Mouse (Mus musculus) kidney, postnatal 36 days (tissue): ENCODE measurements around the gene Cit.
"Not testable (repeated sequence)": the region's sequence is repeated elsewhere in the genome, so short reads cannot be mapped to it uniquely, and the experiment has no call there.

ENCODE experiments used
- DNase-seq, 2 experiments: peaks; one replicate each; pipeline ENCODE4 v3.0.0; 2021 to 2022; ENCODE audit warnings: mixed read lengths in 2 of 2

Gene Cit

DNA sequence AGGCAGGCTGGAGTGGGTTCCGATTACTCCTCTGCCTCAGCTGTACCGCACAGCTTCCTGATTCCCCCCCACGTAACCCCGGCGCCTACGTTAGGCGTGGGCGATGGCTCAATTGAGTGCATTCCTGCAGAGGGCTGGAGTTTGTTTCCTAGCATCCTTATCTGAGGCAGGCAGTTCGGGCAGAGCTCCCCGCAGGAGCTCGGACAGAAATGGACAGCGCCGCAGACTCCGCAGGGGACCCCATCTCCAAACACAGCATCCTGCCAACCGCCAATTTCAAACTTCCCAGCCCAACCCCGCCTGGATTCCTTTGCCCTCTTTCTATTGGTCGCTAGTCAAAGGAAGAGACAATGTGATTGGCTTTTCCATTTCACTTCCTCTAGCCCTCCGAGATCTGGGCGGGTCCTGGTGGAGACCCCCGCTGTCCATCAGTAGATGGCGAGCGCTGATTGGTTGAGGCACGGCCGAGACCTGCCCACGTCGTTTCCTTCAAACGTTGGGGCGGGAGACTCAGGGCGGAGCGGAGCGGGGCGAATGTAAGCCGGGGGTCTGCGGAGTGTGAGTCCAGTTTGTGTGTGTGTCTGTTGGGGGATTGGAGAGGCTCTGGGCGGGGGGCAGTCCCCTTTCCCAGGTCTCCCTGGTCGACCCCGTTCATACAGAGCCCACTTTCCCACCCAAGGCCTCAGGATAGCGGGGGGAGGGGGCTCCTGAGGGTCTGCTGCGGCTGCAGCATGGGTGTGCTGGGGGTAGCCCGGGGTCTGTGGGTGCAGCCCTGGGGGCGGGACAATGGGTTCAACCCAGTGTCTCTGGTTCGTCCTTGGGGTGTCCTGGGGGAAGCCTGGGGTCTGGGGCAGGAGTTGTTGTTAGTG, at the start of gene Cit:
TSS of gene Cit (plus strand) at position 513 of the 869 bp plus-strand sequence.
- peak; percentile 90 to 92 for DNase-seq

GRCm38 (mm10) chr5:115799016-115799894, 45.8 kb upstream of the Cit start:
- DNase-seq: peak; percentile 19 to 25

DNA sequence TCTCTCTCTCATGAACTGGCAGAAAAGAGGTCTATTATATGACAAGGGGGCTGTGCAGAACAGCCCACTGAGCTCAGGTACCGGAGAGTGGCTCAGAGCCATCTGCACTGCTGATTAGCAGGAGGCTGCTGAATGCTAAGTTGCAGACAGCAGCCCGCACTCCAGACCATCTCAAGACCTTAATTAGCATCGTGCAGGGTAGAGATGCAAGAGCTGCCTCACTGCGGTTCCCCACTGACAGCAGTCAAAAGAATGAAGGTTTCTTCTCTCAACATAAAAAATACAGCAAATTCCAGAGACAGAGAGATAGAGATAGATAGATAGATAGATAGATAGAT, 45.2 kb upstream of the Cit start:
- peak in 1 of 2 experiments; percentile 8 for DNase-seq

DNA sequence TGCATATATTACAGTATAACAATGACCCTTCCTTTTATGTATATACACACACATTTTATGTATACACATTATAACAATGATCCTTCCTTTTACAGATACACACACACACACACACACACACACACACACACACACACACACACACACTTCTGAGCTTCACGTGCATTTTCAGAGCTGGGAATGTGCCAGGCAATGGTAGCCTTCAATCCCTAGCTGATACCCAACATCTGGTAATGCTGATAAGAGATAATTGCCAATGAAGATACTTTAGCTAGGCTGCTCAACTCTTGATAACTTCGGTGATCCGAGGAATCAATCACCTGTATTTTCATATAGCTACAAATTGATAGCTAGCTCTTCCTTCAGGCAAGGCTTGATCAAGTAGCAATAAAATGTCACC, 32.8 kb upstream of the Cit start:
- DNase-seq: no peak

GRCm38 (mm10) chr5:115817022-115817421, 28.1 kb upstream of the Cit start:
- DNase-seq: no peak

DNA sequence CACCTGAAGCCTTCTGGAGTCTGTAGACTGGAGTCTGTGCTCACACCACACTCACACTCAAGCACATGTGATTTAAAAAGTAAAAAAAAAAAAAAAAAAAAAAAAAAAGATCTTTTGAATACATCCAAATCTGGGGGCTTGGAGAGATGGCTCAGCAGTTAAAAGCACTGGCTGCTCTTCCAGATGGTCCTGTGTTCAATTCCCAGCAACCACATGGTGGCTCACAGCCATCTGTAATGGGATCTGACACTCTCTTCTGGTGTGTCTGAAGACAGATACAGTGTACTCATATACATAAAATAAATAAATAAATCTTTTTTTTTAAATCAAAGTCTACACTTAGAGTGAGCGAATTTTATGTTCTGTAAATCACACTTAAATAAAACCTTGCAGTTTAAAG, 27.4 kb upstream of the Cit start:
- not testable (repeated sequence) for DNase-seq

- DNase-seq: no peak
Measured at GRCm38 (mm10) chr5:115819966-115820365, 25.1 kb upstream of the Cit start.

GRCm38 (mm10) chr5:115821200-115821599, 23.9 kb upstream of the Cit start:
- no peak for DNase-seq

- DNase-seq: no peak
Measured at GRCm38 (mm10) chr5:115821910-115822309, 23.2 kb upstream of the Cit start.

- DNase-seq: no peak
Measured at GRCm38 (mm10) chr5:115832754-115833153, 12.3 kb upstream of the Cit start.

DNA sequence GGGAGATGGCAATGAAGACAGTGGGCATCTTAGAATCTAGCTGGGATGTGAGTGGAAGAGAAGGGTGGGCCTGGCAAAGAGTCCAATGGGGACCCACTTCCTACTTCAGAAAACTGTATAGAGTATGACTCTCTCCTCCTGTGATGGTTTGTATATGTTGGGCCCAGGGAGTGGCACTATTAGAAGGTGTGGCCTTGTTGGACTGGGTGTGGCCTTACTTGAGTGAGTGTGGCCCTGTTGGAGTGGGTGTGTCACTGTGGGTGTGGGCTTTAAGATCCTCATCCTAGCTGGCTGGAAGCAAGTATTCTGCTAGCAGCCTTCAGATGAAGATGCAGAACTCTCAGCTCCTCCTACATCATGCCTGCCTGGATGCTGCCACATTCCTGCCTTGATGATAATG, 11.3 kb upstream of the Cit start:
- not testable (repeated sequence) for DNase-seq

- DNase-seq: peak in 1 of 2 experiments; percentile 57
Measured at GRCm38 (mm10) chr5:115835291-115835690, 9.8 kb upstream of the Cit start.

GRCm38 (mm10) chr5:115838059-115838458, 7.0 kb upstream of the Cit start:
- no peak for DNase-seq

GRCm38 (mm10) chr5:115840453-115840852, 4.6 kb upstream of the Cit start:
- no peak for DNase-seq

DNA sequence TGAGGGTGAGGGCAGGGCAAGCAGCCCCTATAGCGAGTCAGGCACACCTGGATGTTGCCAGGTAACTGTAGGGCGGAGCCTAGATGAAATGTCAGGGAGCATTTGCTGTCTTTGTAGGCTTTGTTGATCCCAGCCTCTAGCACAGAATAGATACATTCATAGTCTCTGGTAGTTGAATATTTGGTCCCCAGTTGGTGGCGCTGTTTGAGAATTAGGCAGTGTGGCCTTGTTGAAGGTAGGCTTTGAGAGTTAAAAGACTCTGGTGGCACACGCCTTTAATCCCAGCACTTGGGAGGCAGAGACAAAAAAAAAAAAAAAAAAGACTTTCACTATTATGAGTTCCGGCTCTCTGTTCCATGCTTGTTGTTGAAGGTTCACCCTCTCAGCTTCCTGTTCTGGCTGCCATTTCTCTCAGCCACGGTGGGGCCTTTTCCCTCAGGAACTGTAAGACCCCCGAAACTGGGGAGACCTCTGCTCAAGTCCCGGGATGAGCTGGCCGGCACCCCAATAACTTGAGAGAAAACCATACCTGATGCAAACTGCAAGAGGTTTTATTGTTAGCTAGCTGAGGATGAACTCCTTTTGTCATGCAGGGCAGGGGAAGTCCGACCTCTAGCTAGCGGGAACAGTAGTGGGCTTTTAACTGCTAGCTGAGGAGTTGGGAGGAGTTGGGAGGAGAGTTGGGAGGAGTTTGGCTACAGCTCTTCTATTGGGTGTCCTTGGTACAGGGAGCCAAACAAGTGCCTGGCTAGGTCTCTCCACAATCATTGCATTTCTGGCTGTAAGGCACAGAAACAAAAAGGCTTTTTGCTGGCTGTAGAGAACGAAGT, 3.9 kb upstream of the Cit start:
- peak in 1 of 2 experiments; percentile 34 for DNase-seq

- DNase-seq: no peak
Measured at GRCm38 (mm10) chr5:115844368-115844765, 711 bp upstream of the Cit start.

- DNase-seq: peak in 1 of 2 experiments; percentile 43
Measured at GRCm38 (mm10) chr5:115845635-115846174, 627 bp downstream of the Cit start.

- DNase-seq: no peak
Measured at GRCm38 (mm10) chr5:115847166-115847565, 2.1 kb downstream of the Cit start.

GRCm38 (mm10) chr5:115848463-115848862, 3.4 kb downstream of the Cit start:
- peak in 1 of 2 experiments; percentile 50 for DNase-seq

GRCm38 (mm10) chr5:115849263-115849829, 4.3 kb downstream of the Cit start:
- DNase-seq: peak in 1 of 2 experiments; percentile 58

DNA sequence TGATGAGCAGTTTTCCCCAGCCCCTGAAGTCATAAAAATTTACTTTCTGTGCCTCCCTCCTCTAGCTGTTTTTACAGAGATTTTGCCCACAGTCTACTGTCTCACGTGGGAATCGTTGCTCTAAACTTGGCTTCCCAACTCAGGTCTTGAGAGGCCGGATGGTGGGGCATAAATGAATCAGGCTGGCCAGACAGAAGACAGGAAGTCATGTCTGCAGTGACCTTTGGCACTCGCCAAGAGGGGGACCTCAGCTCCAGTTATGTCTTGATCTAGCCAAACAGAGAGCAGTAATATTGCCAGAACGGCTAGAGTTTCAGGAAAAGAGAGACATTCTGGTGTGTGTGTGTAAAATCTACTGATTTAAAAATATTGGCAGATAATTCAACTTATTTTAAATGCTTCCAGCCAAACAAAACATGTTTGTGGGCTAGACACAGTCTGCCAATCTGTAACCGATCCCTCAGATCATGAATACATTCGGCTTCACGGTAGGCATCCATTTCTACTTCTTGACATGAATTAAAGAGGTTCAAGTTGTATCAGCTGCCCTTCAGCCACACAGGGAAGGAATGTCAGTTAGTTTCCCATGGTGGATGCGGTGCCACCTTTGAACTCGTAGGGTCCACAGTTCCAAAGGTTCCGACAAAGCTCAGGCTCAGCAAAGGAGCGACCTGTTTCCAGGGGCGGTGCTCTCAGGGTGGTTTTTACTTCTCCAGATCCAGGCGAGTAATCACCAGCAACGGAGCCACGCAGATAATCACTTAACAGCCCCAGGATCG, 5.4 kb downstream of the Cit start:
- peak; percentile 73 to 74 for DNase-seq
